Mouse (Mus musculus): ENCODE data around the gene Ppp1cb.

DNA sequence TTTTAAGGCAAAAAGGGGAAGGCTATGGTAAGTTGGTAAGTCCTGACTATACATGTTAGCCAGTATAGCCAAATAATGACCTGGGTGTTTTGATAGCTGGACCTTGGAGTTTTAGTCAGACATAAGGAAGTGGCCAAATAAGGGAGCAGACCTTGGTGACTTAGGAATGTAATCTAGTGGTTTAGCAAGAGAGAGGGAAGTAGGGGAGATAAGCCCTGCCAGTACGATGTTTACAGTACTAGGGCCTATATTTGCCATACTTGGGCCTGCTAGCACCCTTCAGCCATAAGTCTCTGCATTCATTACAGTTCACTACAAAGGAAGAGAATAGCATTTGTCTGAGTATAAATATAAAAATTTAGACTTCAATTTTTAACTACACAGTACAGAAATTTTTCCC lies 106.1 kb downstream of the Ppp1cb start:
- TF ChIP-seq CTCF (IDR thresholded peaks at IDR 0.05; ENCODE audit: low read depth): no peak
- no peak for TF ChIP-seq EP300 (IDR thresholded peaks at IDR 0.05; ENCODE audit: low read depth)
